Mouse (Mus musculus): ENCODE data around the gene Rbm18. TPM values are rescaled to one million over a fixed set of nuclear protein-coding genes. Genes with fewer than 3 reads are reported as not detected.
A peak's percentile ranks its signal among the peaks of the same experiment; 100 is the strongest.

The Rbm18 gene
- polyA plus RNA-seq, 1 experiment from 2014 or later = 62.0 TPM

DNA sequence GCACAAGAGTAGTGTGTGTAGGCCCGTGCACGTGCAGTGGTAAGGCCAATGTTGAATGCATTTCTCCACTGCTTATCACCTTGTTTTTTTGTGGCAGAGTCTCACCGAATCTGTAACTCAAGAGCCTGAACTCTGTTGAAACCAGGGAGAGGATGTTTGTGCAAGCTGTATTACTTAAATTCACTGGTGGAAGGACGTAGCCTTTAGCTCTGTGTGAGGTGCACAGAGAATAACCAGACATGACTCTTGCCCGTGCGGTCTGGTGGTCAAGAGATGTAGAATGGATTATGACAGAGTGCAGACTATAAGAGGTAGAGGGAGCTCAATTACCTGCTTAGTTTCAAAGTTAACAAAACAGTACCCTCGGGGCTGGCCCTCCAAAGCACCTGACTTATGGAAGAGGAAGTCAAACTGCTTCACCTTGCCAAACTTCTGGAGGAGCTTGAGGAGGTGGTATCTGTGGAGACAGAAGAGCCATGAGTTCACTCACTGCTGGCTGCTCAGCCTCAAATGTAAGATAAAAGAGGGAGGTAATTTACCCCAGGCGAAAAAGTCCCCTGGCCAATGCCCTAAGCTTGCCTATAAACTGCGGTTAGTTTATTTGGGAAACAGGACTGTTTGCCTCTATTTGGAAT, 9.7 kb downstream of the Rbm18 start:
- Histone ChIP-seq H3K4me1 (ENCODE audit: control insufficient read depth, insufficient read depth, low read length) (no peaks in the 10 kb centered on the region), H3K9ac (ENCODE audit: low read length) (no peak overlapping the region), H3K4me2 (ENCODE audit: low read depth, low read length) (no peak overlapping the region), H3K36me3 (ENCODE audit: control insufficient read depth, insufficient read depth, low read length) (peaks cover 27% of the 10 kb centered on the region), H3K4me3 (replicated peaks; ENCODE audit: low read length) (no peak overlapping the region), H3K9me3 (replicated peaks; ENCODE audit: control insufficient read depth, low read length) (no peaks in the 10 kb centered on the region), H3K27ac (ENCODE audit: low read length) (no peak overlapping the region), H3K27me3 (ENCODE audit: control insufficient read depth, insufficient read depth, low read length) (no peaks in the 10 kb centered on the region)
- ATAC-seq (ENCODE audit: insufficient read depth, low FRiP score) = no peak
- 88% methylated on average over 9 of the region's 9 CpGs for WGBS

DNA sequence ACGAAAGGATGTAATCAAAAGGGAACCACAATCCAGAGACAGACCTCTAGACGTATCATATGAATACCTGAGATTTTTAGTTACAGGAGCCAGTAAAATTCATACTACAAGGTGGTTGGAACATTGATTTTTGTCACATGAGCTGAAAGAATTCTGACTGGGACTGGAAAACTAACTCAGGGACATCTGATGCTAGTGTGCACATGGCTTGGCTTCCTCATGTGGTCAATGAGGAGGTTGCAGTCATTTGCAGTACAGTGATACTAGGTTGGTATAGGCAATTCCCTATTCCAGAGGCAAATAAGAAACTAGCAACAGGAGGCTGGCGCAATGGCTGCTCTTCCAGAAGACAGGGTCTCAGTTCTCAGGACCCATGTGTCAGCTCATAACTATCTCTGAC, 23.9 kb downstream of the Rbm18 start:
- 71% methylated on average over 3 of the region's 3 CpGs for WGBS
- no peak overlapping the region for H3K4me3 ChIP-seq (replicated peaks; ENCODE audit: low read length)

DNA sequence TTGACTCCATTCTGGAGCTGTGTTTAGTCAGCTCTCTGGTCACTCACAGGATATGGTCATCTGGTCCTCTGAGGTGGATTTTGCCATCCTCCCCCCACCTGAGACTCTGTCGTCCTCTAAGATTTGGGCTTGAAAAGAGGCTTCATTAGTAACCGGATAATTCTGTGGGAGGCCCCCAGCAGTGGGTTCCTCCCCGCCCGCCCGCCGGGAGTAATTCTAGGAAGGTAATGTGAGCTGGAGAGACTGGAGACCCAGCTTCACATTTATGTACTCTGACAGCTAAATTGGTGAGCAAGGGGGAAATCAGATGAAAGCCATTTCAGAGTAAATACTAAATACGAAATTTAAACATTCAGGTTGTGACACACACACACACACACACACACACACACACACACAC, 28.0 kb downstream of the Rbm18 start:
- Histone ChIP-seq H3K9ac (ENCODE audit: low read length) (no peak overlapping the region), H3K27me3 (ENCODE audit: control insufficient read depth, insufficient read depth, low read length) (peaks cover 58% of the 10 kb centered on the region), H3K4me2 (ENCODE audit: low read depth, low read length) (no peak overlapping the region), H3K4me1 (ENCODE audit: control insufficient read depth, insufficient read depth, low read length) (peaks cover 16% of the 10 kb centered on the region), H3K36me3 (ENCODE audit: control insufficient read depth, insufficient read depth, low read length) (no peaks in the 10 kb centered on the region), H3K9me3 (replicated peaks; ENCODE audit: control insufficient read depth, low read length) (no peaks in the 10 kb centered on the region), H3K27ac (ENCODE audit: low read length) (no peak overlapping the region), H3K4me3 (replicated peaks; ENCODE audit: low read length) (no peak overlapping the region)
- ATAC-seq (ENCODE audit: insufficient read depth, low FRiP score) = no peak
- 6% methylated on average over 7 of the region's 7 CpGs for WGBS

More for the DNA sequence above, 23.9 kb downstream of the Rbm18 start:
- ATAC-seq (ENCODE audit: insufficient read depth, low FRiP score) = no peak
- no peaks in the 10 kb centered on the region for H3K4me1 ChIP-seq (ENCODE audit: control insufficient read depth, insufficient read depth, low read length)
- H3K36me3 ChIP-seq (ENCODE audit: control insufficient read depth, insufficient read depth, low read length) = 0 out of 2 replicates have a peak, but pooled peaks cover 11% of the 10 kb centered on the region
- H3K9me3 ChIP-seq (replicated peaks; ENCODE audit: control insufficient read depth, low read length) = no peaks in the 10 kb centered on the region
- H3K27ac ChIP-seq (ENCODE audit: low read length) = no peak overlapping the region
- peaks cover 19% of the 10 kb centered on the region for H3K27me3 ChIP-seq (ENCODE audit: control insufficient read depth, insufficient read depth, low read length)
- H3K9ac ChIP-seq (ENCODE audit: low read length) = no peak overlapping the region
- H3K4me2 ChIP-seq (ENCODE audit: low read depth, low read length) = no peak overlapping the region

DNA sequence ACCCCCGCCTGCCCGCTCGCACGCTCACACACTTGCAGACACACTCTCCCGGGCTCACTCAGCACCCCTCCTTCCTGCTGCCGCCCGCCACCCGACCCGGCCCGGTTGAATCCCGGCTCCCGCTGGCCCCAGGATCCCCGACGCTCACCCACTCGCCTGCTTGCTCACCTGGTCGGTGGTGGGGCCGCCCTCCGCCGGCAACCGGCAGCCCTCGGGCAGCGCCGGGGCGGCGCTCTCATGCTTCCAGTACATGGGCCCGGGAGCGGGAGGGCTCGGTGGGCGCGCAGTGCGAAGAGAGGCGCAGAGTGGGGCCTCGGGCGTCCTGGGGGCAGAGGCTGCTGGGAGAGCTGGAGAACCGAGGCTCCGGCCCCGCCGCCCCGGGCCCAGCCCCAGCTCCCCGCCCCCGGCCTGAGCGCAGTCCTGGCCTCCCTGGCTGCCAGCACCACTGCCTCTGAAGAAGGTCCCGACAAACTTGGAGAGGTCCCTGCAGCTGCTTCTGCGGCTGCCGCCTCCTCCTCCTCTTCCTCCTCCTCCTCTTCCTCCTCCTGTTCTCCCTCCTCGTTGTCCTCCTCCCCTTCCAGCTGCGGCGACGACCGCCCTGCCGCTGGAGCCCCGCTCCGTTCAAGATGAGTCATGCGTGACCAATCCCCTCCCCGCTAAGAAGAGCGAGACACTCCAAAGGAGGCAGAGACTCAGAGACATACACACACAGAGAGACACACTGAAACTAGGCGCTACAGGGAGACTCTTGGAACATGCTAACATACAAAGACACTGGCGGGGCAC, 31.4 kb downstream of the Rbm18 start, which contains the start of gene Lhx6:
Lhx6 (minus strand) TSS at position 453 of the 786 bp plus-strand sequence.
- ATAC-seq (ENCODE audit: insufficient read depth, low FRiP score) = no peak
- peak within 1 kb of the TSS; percentile 66 for H3K9ac ChIP-seq (ENCODE audit: low read length)
- peaks cover 36% of the 10 kb centered on the region for H3K4me1 ChIP-seq (ENCODE audit: control insufficient read depth, insufficient read depth, low read length)
- H3K4me3 ChIP-seq (replicated peaks; ENCODE audit: low read length) = peak within 1 kb of the TSS; percentile 50
- H3K27me3 ChIP-seq (ENCODE audit: control insufficient read depth, insufficient read depth, low read length) = peaks cover 84% of the 10 kb centered on the region
- H3K27ac ChIP-seq (ENCODE audit: low read length) = no peak within 1 kb of the TSS; the same call in 1 of the 2 replicates
- 1% methylated on average over 56 of the region's 58 CpGs for WGBS
- H3K4me2 ChIP-seq (ENCODE audit: low read depth, low read length) = peak within 1 kb of the TSS; percentile 79
- no peaks in the 10 kb centered on the region for H3K36me3 ChIP-seq (ENCODE audit: control insufficient read depth, insufficient read depth, low read length)
- no peaks in the 10 kb centered on the region for H3K9me3 ChIP-seq (replicated peaks; ENCODE audit: control insufficient read depth, low read length)

DNA sequence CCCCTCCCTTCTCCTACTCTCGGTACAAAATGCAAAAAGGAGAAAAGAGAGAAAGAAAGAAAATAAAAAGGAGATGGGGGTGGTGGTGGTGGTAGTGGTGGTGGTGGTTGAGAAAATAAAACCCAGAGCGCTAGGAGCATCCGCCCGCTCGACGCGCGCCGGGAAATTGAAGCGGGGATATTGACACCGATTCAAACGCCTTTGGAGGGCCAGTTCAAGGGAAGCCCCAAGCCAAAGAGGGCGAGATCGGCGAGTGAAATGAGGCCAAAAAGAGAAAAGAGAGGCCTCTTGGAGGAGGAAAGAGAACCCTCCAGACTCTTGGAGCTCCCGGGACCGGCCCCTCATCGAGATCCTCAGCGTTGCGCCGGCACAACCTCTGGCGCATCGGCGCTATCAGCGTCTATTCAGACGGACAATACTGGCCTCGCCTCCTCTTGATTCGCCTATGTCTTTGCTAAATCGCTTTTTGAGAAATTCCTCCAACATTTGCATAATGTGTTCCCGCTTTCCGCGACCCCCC, 32.1 kb downstream of the Rbm18 start:
- H3K27ac ChIP-seq (ENCODE audit: low read length) = no peak overlapping the region; the same call in 1 of the 2 replicates
- peaks cover 36% of the 10 kb centered on the region for H3K4me1 ChIP-seq (ENCODE audit: control insufficient read depth, insufficient read depth, low read length)
- no peak for ATAC-seq (ENCODE audit: insufficient read depth, low FRiP score)
- peaks cover 90% of the 10 kb centered on the region for H3K27me3 ChIP-seq (ENCODE audit: control insufficient read depth, insufficient read depth, low read length)
- no peaks in the 10 kb centered on the region for H3K36me3 ChIP-seq (ENCODE audit: control insufficient read depth, insufficient read depth, low read length)
- no peaks in the 10 kb centered on the region for H3K9me3 ChIP-seq (replicated peaks; ENCODE audit: control insufficient read depth, low read length)
- peak overlapping the region; percentile 79 for H3K4me2 ChIP-seq (ENCODE audit: low read depth, low read length)
- H3K4me3 ChIP-seq (replicated peaks; ENCODE audit: low read length) = peak overlapping the region; percentile 50
- 1% methylated on average over 32 of the region's 32 CpGs for WGBS
- H3K9ac ChIP-seq (ENCODE audit: low read length) = peak overlapping the region; percentile 39; the same call in 1 of the 2 replicates

DNA sequence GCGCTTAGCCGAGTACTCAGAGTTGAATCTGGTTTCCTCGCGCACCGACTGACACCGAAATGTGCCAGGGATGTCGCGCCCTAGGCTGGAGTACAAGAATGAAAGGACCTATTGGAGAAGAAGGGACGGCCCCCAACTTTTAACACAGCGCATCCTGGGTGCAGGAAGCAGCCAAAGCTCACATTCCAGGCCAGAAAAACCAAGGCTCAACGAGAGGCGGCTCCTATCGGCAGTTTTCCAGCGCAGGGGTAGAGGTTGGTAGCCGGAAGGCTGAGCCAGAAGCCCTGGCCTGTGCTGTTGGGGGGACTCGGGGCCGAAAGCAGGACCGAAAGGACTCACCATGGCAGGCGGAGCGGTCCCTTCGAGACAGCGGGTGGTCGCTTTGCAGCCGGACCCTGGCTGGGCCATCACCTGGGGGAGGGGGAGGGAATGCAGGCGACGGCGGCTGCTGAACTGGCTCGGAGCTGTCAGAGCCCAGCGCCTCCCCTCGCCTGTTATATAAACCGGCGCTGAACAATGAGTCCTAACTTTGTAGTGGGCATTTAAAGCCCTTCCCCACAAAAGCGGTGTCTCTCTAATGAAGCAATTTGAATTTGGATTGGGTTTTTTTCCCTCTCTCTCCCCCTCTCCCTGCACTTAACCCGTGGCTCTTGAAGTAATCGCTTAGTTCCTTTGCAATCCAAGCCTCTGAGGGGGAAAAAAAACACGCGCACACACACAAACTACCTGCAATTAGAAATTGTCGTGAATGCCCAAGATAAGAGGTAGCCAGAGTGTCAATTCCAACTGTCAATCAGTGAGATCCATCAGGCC, 32.8 kb downstream of the Rbm18 start:
- H3K4me3 ChIP-seq (replicated peaks; ENCODE audit: low read length) = peak overlapping the region; percentile 50
- ATAC-seq (ENCODE audit: insufficient read depth, low FRiP score) = no peak
- no peak overlapping the region for H3K9ac ChIP-seq (ENCODE audit: low read length)
- peak overlapping the region; percentile 79 for H3K4me2 ChIP-seq (ENCODE audit: low read depth, low read length)
- H3K27me3 ChIP-seq (ENCODE audit: control insufficient read depth, insufficient read depth, low read length) = peaks cover 93% of the 10 kb centered on the region
- H3K9me3 ChIP-seq (replicated peaks; ENCODE audit: control insufficient read depth, low read length) = no peaks in the 10 kb centered on the region
- no peaks in the 10 kb centered on the region for H3K36me3 ChIP-seq (ENCODE audit: control insufficient read depth, insufficient read depth, low read length)
- WGBS = 3% methylated on average over 38 of the region's 38 CpGs
- H3K4me1 ChIP-seq (ENCODE audit: control insufficient read depth, insufficient read depth, low read length) = peaks cover 36% of the 10 kb centered on the region
- H3K27ac ChIP-seq (ENCODE audit: low read length) = no peak overlapping the region

DNA sequence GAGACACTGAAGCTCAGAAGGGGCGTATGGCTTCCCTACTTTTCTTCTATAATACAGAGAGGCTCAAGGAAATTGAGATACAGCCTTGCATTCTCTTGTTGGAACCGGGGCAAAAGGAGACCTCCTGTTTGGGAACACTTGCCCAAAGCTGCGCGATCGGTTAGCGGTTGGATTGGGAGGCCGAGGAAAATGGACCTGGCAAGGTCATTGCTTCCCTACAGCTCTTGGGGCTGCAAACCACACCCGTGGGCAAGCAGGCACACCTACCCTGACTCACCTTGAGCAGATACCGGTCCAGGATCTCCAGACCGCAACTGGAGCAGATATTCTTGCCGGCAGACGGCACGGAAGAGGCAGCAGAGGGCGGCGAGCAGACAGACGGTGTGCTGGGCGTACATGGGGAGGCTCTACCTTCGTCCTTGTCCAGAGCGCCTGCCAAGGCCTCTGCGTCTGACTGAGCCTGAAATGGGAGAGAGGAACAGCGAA, 33.5 kb downstream of the Rbm18 start:
- ATAC-seq (ENCODE audit: insufficient read depth, low FRiP score) = no peak
- Histone ChIP-seq H3K9me3 (replicated peaks; ENCODE audit: control insufficient read depth, low read length) (no peaks in the 10 kb centered on the region), H3K4me3 (replicated peaks; ENCODE audit: low read length) (peak overlapping the region; percentile 50), H3K4me2 (ENCODE audit: low read depth, low read length) (peak overlapping the region; percentile 79), H3K9ac (ENCODE audit: low read length) (no peak overlapping the region), H3K4me1 (ENCODE audit: control insufficient read depth, insufficient read depth, low read length) (peaks cover 36% of the 10 kb centered on the region), H3K27me3 (ENCODE audit: control insufficient read depth, insufficient read depth, low read length) (peaks cover 98% of the 10 kb centered on the region), H3K27ac (ENCODE audit: low read length) (no peak overlapping the region), H3K36me3 (ENCODE audit: control insufficient read depth, insufficient read depth, low read length) (no peaks in the 10 kb centered on the region)
- WGBS = 5% methylated on average over 21 of the region's 21 CpGs

DNA sequence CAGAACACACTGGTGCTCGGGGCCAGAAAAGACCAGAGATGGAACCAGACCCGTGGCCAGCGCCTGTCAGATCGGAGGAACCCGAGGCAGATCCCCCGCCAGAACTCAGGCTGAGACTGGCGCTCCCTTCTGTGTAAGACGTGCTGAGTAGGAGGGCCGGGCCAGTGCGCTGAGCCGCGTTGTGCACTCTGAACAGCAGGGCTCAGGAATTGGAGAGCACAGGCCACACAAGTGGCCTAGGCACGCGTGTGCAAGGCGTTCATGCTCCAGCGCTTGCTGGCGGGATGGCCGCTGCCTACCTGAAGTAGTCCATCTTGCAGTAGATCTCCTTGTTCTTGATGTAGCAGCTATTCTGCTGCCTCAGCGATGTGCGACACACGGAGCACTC, 34.0 kb downstream of the Rbm18 start:
- Histone ChIP-seq H3K4me1 (ENCODE audit: control insufficient read depth, insufficient read depth, low read length) (peaks cover 36% of the 10 kb centered on the region), H3K4me2 (ENCODE audit: low read depth, low read length) (peak overlapping the region; percentile 79), H3K36me3 (ENCODE audit: control insufficient read depth, insufficient read depth, low read length) (no peaks in the 10 kb centered on the region), H3K9ac (ENCODE audit: low read length) (no peak overlapping the region), H3K4me3 (replicated peaks; ENCODE audit: low read length) (peak overlapping the region; percentile 16), H3K27me3 (ENCODE audit: control insufficient read depth, insufficient read depth, low read length) (peaks cover 97% of the 10 kb centered on the region), H3K27ac (ENCODE audit: low read length) (no peak overlapping the region), H3K9me3 (replicated peaks; ENCODE audit: control insufficient read depth, low read length) (no peaks in the 10 kb centered on the region)
- 2% methylated on average over 21 of the region's 21 CpGs for WGBS
- no peak; the same call in 1 of the 2 replicates for ATAC-seq (ENCODE audit: insufficient read depth, low FRiP score)

Measured in stomach, embryonic 16.5 days (tissue).